Mouse (Mus musculus) neural tube, embryonic 15.5 days (tissue): ENCODE measurements around the gene Sema5a. TPM values are rescaled to one million over a fixed set of nuclear protein-coding genes. Genes with fewer than 3 reads are reported as not detected.

ENCODE experiments used
- ATAC-seq: fragments of 200-750 bp; cut with Nextera tagmentation; 2 replicates; pipeline ENCODE4 v1.8.0; 2017; ENCODE audit warnings: mild to moderate bottlenecking, moderate TSS enrichment, moderate library complexity; ENCODE audit not compliant: low FRiP score
- H3K27ac ChIP-seq: fragments of 300-500 bp; sonication (generic); replicated peaks from 2 replicates; pipeline ENCODE4 v1.5.1; 2015; ENCODE audit warnings: mild to moderate bottlenecking, inconsistent platforms
- H3K27me3 ChIP-seq: fragments of 300-500 bp; sonication (generic); replicated peaks from 2 replicates; pipeline ENCODE4 v1.6.1; 2015; ENCODE audit warnings: inconsistent platforms
- H3K36me3 ChIP-seq: fragments of 300-500 bp; sonication (generic); 2 replicates; pipeline ENCODE4 v1.6.1; 2015; ENCODE audit warnings: inconsistent platforms
- H3K4me1 ChIP-seq: fragments of 300-500 bp; sonication (generic); 2 replicates; pipeline ENCODE4 v1.6.1; 2015; ENCODE audit warnings: inconsistent platforms
- H3K4me2 ChIP-seq: fragments of 300-500 bp; sonication (generic); 2 replicates; pipeline ENCODE4 v1.6.1; 2015; ENCODE audit warnings: inconsistent platforms, mild to moderate bottlenecking, moderate library complexity
- H3K4me3 ChIP-seq: fragments of 300-500 bp; sonication (generic); replicated peaks from 2 replicates; pipeline ENCODE4 v1.5.1; 2015; ENCODE audit warnings: mild to moderate bottlenecking, inconsistent platforms
- H3K9ac ChIP-seq: fragments of 300-500 bp; sonication (generic); replicated peaks from 2 replicates; pipeline ENCODE4 v1.6.1; 2015; ENCODE audit warnings: mild to moderate bottlenecking, inconsistent platforms
- H3K9me3 ChIP-seq: fragments of 300-500 bp; sonication (generic); replicated peaks from 2 replicates; pipeline ENCODE4 v1.6.1; 2016; ENCODE audit warnings: inconsistent platforms
- WGBS: fragments of 180-500 bp; shearing (Covaris S2); methylation state at CpG from one replicate; pipeline ENCODE4 v1.1.7; 2015; ENCODE audit warnings: mixed read lengths; 5-methylcytosine and 5-hydroxymethylcytosine counted together
- polyA plus RNA-seq: library from polyadenylated mRNA; unstranded; fragments of >200 nt; fragmentation: Nextera tagmentation; extraction: Ambion mirVana; gene quantifications from 2 replicates; pipeline ENCODE4 v1.2.1, GENCODE M21; 2015

Gene Sema5a
- polyA plus RNA-seq, 1 experiment from 2014 or later = 12.9 TPM

DNA sequence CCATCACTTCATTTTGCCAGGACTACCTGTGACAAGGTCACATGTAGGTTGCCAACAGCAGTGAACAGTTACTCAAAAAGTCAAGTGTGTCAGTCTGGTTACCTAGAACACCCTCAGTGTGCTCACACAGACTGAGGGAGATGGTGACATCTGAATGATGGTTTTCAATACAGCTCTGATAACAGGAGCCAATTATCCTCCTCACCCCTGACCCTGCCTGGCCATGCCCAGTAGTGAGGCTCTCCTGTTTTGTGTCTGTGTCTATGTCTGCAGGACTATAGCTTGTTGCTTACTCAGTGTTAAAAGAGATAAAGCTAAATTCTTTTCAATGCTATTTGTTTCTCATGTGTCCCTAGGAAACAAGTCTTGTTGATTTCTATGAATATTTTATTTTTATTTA is 236.1 kb downstream of the Sema5a start:
- Histone ChIP-seq H3K4me1 (no peaks in the 10 kb centered on the region), H3K27ac (no peak overlapping the region), H3K4me3 (no peak overlapping the region), H3K9me3 (no peaks in the 10 kb centered on the region), H3K9ac (no peak overlapping the region), H3K27me3 (no peaks in the 10 kb centered on the region), H3K4me2 (no peak overlapping the region), H3K36me3 (no peaks in the 10 kb centered on the region)
- ATAC-seq = no peak

DNA sequence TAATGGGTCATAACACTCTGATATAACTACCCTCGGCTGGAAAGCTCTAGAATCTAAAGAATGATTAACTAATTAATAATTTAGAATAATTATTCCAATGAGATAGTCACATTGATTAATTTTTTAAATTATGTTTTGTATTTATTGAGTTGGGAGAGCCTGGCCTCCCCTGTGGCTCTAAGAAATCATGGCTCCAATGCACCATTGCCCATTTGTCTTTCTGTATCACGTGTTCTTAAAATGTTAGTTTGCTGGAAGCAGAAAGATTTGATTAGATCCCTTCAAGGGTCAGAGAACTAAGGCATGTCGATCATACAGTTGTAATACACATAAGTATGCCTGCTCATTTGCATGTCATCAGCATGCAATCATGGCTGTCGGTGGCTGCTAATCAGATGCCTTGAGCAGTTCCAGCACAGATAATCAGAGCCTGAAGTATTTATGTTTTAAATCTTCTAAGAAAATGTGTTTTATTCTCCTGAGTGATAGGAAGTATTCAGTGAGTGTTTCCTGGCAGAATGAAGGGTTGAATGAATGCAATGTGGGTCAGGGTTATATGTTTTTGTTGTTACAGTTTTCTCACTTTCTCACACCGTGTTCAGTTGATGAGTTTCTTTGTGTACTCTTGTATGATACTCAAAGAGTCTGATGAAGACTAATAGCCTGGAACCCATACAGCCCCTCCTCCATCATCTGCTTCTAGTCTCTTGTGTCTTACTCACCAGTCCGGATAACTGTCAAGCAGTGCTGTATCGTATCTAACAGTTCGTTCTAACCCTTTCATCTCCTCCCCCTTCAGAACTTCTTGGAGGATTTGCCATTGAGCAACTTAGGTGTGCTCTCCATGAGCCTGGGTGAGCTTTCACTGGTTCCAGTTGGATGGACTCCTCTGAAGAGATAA is 240.7 kb downstream of the Sema5a start:
- no peak overlapping the region for H3K4me3 ChIP-seq
- no peak overlapping the region for H3K27ac ChIP-seq
- no peaks in the 10 kb centered on the region for H3K36me3 ChIP-seq
- no peak overlapping the region for H3K9ac ChIP-seq
- H3K4me1 ChIP-seq = no peaks in the 10 kb centered on the region
- H3K9me3 ChIP-seq = no peaks in the 10 kb centered on the region
- no peak overlapping the region for H3K4me2 ChIP-seq
- H3K27me3 ChIP-seq = no peaks in the 10 kb centered on the region
- peak; percentile 19; the same call in 1 of the 2 replicates for ATAC-seq
- WGBS = 54% methylated on average over 8 of the region's 8 CpGs

DNA sequence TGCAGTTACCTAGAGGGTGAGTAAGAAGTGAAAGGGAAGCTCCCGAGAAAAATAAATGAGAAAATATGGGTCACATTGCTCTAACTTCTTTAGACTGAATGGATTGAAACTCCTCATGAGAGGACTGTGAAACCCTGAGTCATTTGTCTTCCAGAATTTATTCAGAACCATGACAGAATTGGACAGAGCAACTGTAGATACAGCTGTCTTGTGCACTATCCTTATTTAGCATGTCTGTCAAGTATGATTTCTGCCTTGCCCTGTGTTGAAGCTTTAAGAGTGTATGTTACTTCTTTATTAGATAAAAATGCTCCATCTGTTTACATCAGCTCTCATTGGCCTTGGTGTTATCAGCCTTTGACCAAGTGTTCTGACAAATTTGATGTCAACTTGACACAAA is 243.4 kb downstream of the Sema5a start:
- WGBS = 83% methylated on average over 1 of the region's 1 CpGs
- H3K4me3 ChIP-seq = no peak overlapping the region
- no peak overlapping the region for H3K27ac ChIP-seq
- H3K36me3 ChIP-seq = no peaks in the 10 kb centered on the region
- no peaks in the 10 kb centered on the region for H3K27me3 ChIP-seq
- no peak overlapping the region for H3K9ac ChIP-seq
- H3K4me2 ChIP-seq = no peak overlapping the region
- H3K9me3 ChIP-seq = no peaks in the 10 kb centered on the region
- ATAC-seq = no peak
- H3K4me1 ChIP-seq = no peaks in the 10 kb centered on the region

DNA sequence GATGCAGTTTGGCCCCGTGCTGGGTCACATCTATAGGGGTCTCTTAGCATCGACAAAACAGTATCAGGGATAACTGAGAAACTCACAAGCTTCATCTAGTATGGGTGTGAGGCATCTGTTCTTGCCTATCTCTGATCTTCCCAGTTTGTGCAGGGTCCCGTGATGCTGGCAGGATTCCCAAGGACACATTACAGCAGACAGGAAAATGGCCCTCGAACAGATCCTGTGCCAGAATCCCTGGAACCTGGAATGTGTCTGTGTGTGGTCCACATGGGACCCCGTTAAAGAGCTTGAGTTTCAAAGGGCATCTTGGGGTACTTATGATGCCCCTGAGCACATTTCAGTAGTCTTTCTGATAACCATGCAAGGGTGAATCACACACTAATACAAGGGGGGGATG is 249.6 kb downstream of the Sema5a start:
- H3K4me1 ChIP-seq = no peaks in the 10 kb centered on the region
- ATAC-seq = no peak
- H3K9me3 ChIP-seq = no peaks in the 10 kb centered on the region
- no peak overlapping the region for H3K4me2 ChIP-seq
- H3K27ac ChIP-seq = no peak overlapping the region; the same call in 1 of the 2 replicates
- no peak overlapping the region for H3K4me3 ChIP-seq
- 84% methylated on average over 5 of the region's 5 CpGs for WGBS
- no peaks in the 10 kb centered on the region for H3K36me3 ChIP-seq
- no peak overlapping the region for H3K9ac ChIP-seq
- H3K27me3 ChIP-seq = no peaks in the 10 kb centered on the region

DNA sequence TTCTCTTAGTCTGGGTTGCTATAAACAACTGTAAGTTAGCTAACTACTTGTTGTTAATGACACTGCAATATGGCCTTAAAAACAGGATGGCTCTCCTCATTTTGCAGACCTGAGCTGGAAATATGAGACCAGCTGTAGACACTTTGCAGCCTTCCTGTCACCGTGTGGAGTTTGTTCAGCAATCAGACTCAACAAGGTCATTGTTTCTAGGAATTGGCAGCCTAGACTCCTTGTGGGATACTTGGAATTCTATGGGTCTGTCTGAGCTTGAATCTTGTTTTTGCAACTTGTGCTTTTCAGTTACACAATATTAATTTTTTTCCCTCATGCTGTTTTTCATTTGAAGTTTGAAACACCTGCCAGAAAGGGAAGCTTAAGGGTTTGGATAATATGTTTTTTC is 250.3 kb downstream of the Sema5a start:
- Histone ChIP-seq H3K36me3 (no peaks in the 10 kb centered on the region), H3K9ac (no peak overlapping the region), H3K27me3 (no peaks in the 10 kb centered on the region), H3K9me3 (no peaks in the 10 kb centered on the region), H3K4me2 (no peak overlapping the region), H3K27ac (no peak overlapping the region), H3K4me1 (no peaks in the 10 kb centered on the region), H3K4me3 (no peak overlapping the region)
- WGBS = 50% methylated on average over 1 of the region's 1 CpGs
- ATAC-seq = no peak

DNA sequence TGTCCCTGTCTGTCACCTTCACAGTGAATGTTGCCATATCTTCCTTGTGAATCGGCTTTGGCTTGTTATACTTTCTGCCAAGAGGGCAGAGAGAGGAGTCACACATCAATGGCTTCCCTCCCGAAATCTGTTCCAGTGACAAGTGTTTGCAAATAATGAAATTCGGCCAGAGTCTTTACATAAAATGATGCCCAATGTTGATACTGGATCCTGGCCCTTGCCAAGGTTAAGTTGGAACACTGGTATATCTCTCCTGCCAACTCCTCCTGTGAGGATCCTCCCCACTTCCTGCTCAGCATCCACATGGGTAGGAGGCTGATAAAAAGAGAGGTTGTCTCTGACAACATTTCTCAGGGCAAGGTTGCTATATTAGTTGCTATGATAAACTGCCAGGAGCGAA is 252.3 kb downstream of the Sema5a start:
- no peak for ATAC-seq
- Histone ChIP-seq H3K9ac (no peak overlapping the region), H3K4me1 (no peaks in the 10 kb centered on the region), H3K27ac (no peak overlapping the region), H3K4me2 (no peak overlapping the region), H3K36me3 (no peaks in the 10 kb centered on the region), H3K4me3 (no peak overlapping the region), H3K9me3 (no peaks in the 10 kb centered on the region), H3K27me3 (no peaks in the 10 kb centered on the region)
- WGBS = 91% methylated on average over 4 of the region's 4 CpGs

DNA sequence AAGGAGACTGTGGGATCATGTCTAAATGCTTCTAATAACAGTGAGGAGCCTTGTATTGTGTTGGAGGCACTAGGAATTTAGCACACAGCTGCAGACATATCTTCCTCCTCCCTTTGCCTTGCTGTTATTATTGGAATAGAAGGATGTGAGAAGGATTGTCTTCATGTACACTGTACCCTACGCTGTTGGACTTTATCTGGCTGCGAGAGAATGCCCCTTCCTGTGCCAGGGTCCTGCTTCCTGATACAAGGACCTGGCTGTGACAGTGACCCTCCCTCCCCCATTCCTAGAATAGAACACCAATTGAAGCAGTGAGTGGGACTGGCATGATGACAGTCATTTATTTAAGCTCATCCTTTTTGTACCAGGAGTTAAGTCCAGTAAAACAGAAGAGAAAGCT is 261.3 kb downstream of the Sema5a start:
- Histone ChIP-seq H3K27me3 (no peaks in the 10 kb centered on the region), H3K4me1 (no peaks in the 10 kb centered on the region), H3K36me3 (no peaks in the 10 kb centered on the region), H3K27ac (no peak overlapping the region), H3K9ac (no peak overlapping the region), H3K9me3 (no peaks in the 10 kb centered on the region), H3K4me3 (no peak overlapping the region), H3K4me2 (no peak overlapping the region)
- ATAC-seq = no peak
- WGBS = 92% methylated on average over 2 of the region's 2 CpGs

DNA sequence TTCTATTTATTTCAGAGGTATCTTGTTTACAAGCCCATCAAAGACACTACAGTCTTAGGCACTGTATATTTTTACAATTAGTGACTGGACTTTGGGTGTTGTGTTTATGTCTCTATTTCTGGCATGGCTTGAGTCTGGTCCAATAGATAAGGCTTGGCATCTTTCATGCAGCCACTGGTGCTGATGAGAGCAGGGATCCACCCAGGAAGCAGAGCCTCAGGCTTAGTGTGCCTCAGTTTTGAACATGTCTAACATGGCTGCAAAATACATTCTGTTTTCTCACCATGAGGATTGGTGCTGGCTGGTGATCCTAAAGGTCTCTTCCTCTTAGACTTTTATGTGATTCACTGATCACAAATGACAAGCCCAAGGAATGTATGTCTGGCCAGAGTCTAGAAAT is 263.7 kb downstream of the Sema5a start:
- ATAC-seq = no peak
- Histone ChIP-seq H3K4me3 (no peak overlapping the region), H3K9ac (no peak overlapping the region)

DNA sequence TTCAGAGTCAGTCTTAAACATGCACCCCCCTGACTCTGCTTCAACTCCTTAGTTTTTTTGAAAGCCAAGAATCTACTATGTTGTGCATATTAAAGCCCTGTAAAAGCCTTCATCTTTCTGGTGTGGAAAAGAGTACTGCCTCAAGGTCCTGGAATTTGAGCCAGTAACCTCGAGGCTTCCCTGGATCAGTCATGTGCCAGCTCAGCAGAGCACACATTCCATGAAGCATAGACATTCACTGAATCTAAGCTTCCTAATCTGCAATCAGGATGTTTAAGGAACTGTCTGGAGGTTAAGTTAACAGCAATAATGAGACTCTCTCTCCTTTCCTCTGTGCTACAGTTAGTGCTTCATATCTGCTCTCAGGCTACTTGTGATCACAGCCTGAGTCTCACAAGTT is 270.3 kb downstream of the Sema5a start:
- H3K4me1 ChIP-seq = no peaks in the 10 kb centered on the region
- no peaks in the 10 kb centered on the region for H3K9me3 ChIP-seq
- H3K36me3 ChIP-seq = no peaks in the 10 kb centered on the region
- no peak for ATAC-seq
- H3K27ac ChIP-seq = no peak overlapping the region
- no peak overlapping the region for H3K4me3 ChIP-seq
- 53% methylated on average over 1 of the region's 1 CpGs for WGBS
- no peak overlapping the region for H3K4me2 ChIP-seq
- H3K27me3 ChIP-seq = no peaks in the 10 kb centered on the region
- H3K9ac ChIP-seq = no peak overlapping the region

More for the DNA sequence above, 263.7 kb downstream of the Sema5a start:
- Histone ChIP-seq H3K4me2 (no peak overlapping the region), H3K27ac (no peak overlapping the region), H3K9me3 (no peaks in the 10 kb centered on the region), H3K36me3 (no peaks in the 10 kb centered on the region), H3K4me1 (no peaks in the 10 kb centered on the region), H3K27me3 (no peaks in the 10 kb centered on the region)

DNA sequence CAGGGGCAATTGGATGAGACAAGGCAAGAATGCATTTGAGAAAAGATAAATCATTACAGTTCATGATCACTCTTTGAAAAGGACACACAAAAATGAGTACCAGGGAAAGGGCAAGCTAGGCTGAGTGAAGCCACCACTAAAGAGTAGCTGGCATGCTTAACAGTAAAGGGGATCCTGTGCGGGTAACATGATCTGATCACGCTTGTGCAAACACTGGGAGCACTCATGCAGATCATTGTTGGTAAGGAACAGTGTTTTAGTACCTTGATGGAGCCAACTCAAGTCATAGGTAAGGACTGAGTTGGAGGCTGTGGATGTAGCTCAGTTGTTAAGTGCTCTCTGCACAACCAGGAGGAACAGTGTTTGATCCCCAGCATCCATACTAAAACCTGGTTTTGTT is 273.3 kb downstream of the Sema5a start:
- Histone ChIP-seq H3K4me2 (no peak overlapping the region), H3K27ac (no peak overlapping the region), H3K36me3 (no peaks in the 10 kb centered on the region), H3K4me3 (no peak overlapping the region), H3K9me3 (no peaks in the 10 kb centered on the region), H3K9ac (no peak overlapping the region), H3K27me3 (no peaks in the 10 kb centered on the region), H3K4me1 (no peaks in the 10 kb centered on the region)
- WGBS = 91% methylated on average over 2 of the region's 2 CpGs
- no peak for ATAC-seq

DNA sequence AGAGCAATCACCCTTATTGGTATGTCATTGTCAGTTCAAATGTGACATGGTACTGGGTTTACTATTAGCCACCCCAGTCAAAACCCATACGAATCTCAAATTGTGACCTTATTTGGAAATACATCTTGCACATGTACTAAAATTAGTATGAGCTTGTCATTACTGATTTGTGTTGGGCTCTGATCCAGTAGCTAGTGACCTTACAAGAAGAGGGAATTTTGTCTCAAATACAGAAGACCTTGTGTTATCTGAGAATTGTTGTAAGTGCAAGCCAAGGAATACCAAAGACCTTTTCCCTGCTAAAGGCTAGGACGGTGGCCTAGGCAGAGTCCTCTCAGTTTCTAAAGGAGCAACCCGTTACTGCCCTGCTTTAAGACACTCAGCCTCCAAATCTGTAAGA is 287.9 kb downstream of the Sema5a start:
- no peaks in the 10 kb centered on the region for H3K9me3 ChIP-seq
- H3K27ac ChIP-seq = no peak overlapping the region
- ATAC-seq = no peak
- no peaks in the 10 kb centered on the region for H3K27me3 ChIP-seq
- 83% methylated on average over 3 of the region's 3 CpGs for WGBS
- no peak overlapping the region for H3K4me3 ChIP-seq
- H3K4me2 ChIP-seq = no peak overlapping the region
- no peaks in the 10 kb centered on the region for H3K36me3 ChIP-seq
- H3K4me1 ChIP-seq = no peaks in the 10 kb centered on the region
- no peak overlapping the region for H3K9ac ChIP-seq

DNA sequence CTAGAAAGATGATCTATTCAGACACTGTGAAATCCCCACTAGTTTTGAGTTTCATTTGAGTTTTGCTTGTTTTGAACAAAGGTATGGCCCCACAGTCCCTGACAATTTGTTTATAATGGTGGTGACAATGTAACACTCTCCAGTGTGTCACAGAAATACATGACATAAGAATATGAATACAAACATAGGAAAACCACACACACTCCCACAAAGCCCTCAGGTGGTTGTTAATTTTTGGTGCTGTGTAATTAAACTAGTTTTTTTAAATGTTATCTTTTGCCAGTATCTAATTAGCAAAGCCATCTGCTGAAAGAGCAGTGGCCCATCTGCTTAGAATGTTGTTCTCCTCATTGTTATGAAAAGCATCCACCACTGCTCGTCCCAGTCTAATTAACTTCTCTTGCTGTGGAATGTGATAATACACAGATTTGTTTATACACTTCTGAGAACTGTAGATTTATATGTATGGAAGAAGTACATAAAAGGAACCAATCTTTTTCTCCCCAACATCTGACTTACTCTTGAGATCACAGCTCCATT is 289.0 kb downstream of the Sema5a start:
- WGBS = 32% methylated on average over 1 of the region's 1 CpGs
- no peak overlapping the region for H3K9ac ChIP-seq
- H3K36me3 ChIP-seq = no peaks in the 10 kb centered on the region
- no peaks in the 10 kb centered on the region for H3K4me1 ChIP-seq
- H3K4me2 ChIP-seq = no peak overlapping the region
- no peak overlapping the region for H3K4me3 ChIP-seq
- H3K27ac ChIP-seq = no peak overlapping the region
- no peaks in the 10 kb centered on the region for H3K9me3 ChIP-seq
- H3K27me3 ChIP-seq = no peaks in the 10 kb centered on the region
- peak; percentile 14; the same call in 1 of the 2 replicates for ATAC-seq
